26 mouse cellular contexts compared by ENCODE assay signal in genomic region chr1:193309785-193310518, GRCm38 (mm10). TPM values are rescaled to one million over a fixed set of nuclear protein-coding genes. Genes with fewer than 3 reads are reported as not detected.
DNase-seq lines count a peak whose midpoint lies in the region; ATAC-seq and TF ChIP-seq lines count a peak whose summit lies in the region.
"Had no signal": no experiment of that assay in that cellular context is flagged by ENCODE, and none has a peak within 500 bp of the region (broad histone marks: within the 10 kb centered on the region; RNA-seq: fewer than 3 reads in every experiment).

No protein-coding gene starts in this region.

- peak; percentile 49; the same call in 1 of the 2 replicates for ATAC-seq in lung, embryonic 15.5 days (ENCODE audit: borderline replicate concordance, extremely low read depth, low FRiP score, low TSS enrichment)
- peak; percentile 45 for ATAC-seq in megakaryocyte, adult 5-6 weeks (ENCODE audit: poor library complexity, severe bottlenecking)
- ATAC-seq in midbrain, postnatal 0 days (ENCODE audit: low FRiP score), result no peak
- ATAC-seq: forebrain, embryonic 15.5 days; intestine, postnatal 0 days; midbrain, embryonic 15.5 days; Patski had no signal

- no peaks in the 10 kb centered on the region for H3K36me3 ChIP-seq in liver, adult 2 months (ENCODE audit: control insufficient read depth, insufficient read depth, low read length)
- H3K36me3 ChIP-seq in lung, embryonic 15.5 days, result no peaks in the 10 kb centered on the region
- H3K36me3 ChIP-seq in midbrain, postnatal 0 days (ENCODE audit: insufficient read depth, low read length), result no peaks in the 10 kb centered on the region
- H3K36me3 ChIP-seq: embryonic facial prominence, embryonic 13.5 days; forebrain, embryonic 10.5 days; forebrain, embryonic 15.5 days; hindbrain, embryonic 13.5 days; limb, embryonic 10.5 days; limb, embryonic 15.5 days; midbrain, embryonic 15.5 days; stomach, embryonic 15.5 days had no signal

- peaks cover 29% of the 10 kb centered on the region for H3K4me1 ChIP-seq in liver, adult 2 months (ENCODE audit: control insufficient read depth, insufficient read depth, low read length)
- H3K4me1 ChIP-seq in lung, embryonic 15.5 days, result peaks cover 10% of the 10 kb centered on the region; the same call in 1 of the 2 replicates
- H3K4me1 ChIP-seq in midbrain, postnatal 0 days (ENCODE audit: insufficient read depth, low read length), result no peaks in the 10 kb centered on the region
- H3K4me1 ChIP-seq: embryonic facial prominence, embryonic 13.5 days; limb, embryonic 15.5 days; megakaryocyte, embryonic 14.5 days had no signal

- H3K79me2 ChIP-seq in liver, adult 2 months (ENCODE audit: control insufficient read depth, insufficient read depth, low read length), result no peaks in the 10 kb centered on the region

- 69% methylated on average over 1 of the region's 1 CpGs for WGBS in liver, adult 2 months
- 27% methylated on average over 1 of the region's 1 CpGs for WGBS in lung, embryonic 15.5 days
- WGBS in midbrain, postnatal 0 days, result 76% methylated on average over 1 of the region's 1 CpGs

- H3K9me3 ChIP-seq in lung, embryonic 15.5 days, result no peaks in the 10 kb centered on the region
- no peaks in the 10 kb centered on the region for H3K9me3 ChIP-seq in midbrain, postnatal 0 days (ENCODE audit: low read length)
- H3K9me3 ChIP-seq: embryonic facial prominence, embryonic 13.5 days; forebrain, embryonic 10.5 days; forebrain, embryonic 15.5 days; hindbrain, embryonic 13.5 days; limb, embryonic 10.5 days; limb, embryonic 15.5 days; megakaryocyte, embryonic 14.5 days; midbrain, embryonic 15.5 days; stomach, embryonic 15.5 days had no signal

- H3K4me2 ChIP-seq in lung, embryonic 15.5 days, result no peak overlapping the region
- H3K4me2 ChIP-seq in midbrain, postnatal 0 days (ENCODE audit: low read depth, low read length, poor library complexity, severe bottlenecking), result no peak overlapping the region
- H3K4me2 ChIP-seq: embryonic facial prominence, embryonic 13.5 days; forebrain, embryonic 15.5 days; hindbrain, embryonic 13.5 days; limb, embryonic 15.5 days; midbrain, embryonic 15.5 days; stomach, embryonic 15.5 days had no signal

- no peak overlapping the region for H3K4me3 ChIP-seq in liver, adult 2 months (ENCODE audit: insufficient read depth, low read depth, low read length)
- H3K4me3 ChIP-seq in lung, embryonic 15.5 days, result no peak overlapping the region
- no peak overlapping the region for H3K4me3 ChIP-seq in midbrain, postnatal 0 days (ENCODE audit: low read depth, low read length)
- H3K4me3 ChIP-seq: embryonic facial prominence, embryonic 13.5 days; forebrain, embryonic 10.5 days; forebrain, embryonic 15.5 days; hindbrain, embryonic 13.5 days; limb, embryonic 10.5 days; limb, embryonic 15.5 days; megakaryocyte, embryonic 14.5 days; midbrain, embryonic 15.5 days; stomach, embryonic 15.5 days had no signal

- no peak for TF ChIP-seq POLR2A in liver, adult 2 months (IDR thresholded peaks at IDR 0.05; ENCODE audit: extremely low read depth, insufficient read depth, low read length)

- TF ChIP-seq CTCF in liver, adult 2 months (IDR thresholded peaks at IDR 0.05; ENCODE audit: low read depth, low read length), result no peak
- no peak for TF ChIP-seq CTCF in midbrain, postnatal 0 days (IDR thresholded peaks at IDR 0.05)

- no peaks in the 10 kb centered on the region for H3K27me3 ChIP-seq in liver, adult 2 months (ENCODE audit: control insufficient read depth, insufficient read depth, low read length)
- no peaks in the 10 kb centered on the region for H3K27me3 ChIP-seq in lung, embryonic 15.5 days
- no peaks in the 10 kb centered on the region for H3K27me3 ChIP-seq in midbrain, postnatal 0 days (ENCODE audit: insufficient read depth, low read length)
- H3K27me3 ChIP-seq: embryonic facial prominence, embryonic 13.5 days; forebrain, embryonic 15.5 days; hindbrain, embryonic 13.5 days; limb, embryonic 15.5 days; midbrain, embryonic 15.5 days; Patski; stomach, embryonic 15.5 days had no signal

- no peak for DNase-seq in liver, adult 2 months (ENCODE audit: extremely low read depth, low read depth, low spot score)
- DNase-seq in liver (no peak), adipocyte (ENCODE audit: low spot score) (peak; percentile 33)
- no peak for DNase-seq in midbrain, postnatal 0 days (ENCODE audit: low spot score)
- no peak for DNase-seq in gastrocnemius, postnatal 10 days
- DNase-seq: cerebellum, adult 11-12 months; cerebellum, adult 9-11 months; heart, postnatal 36 days; kidney, postnatal 10 days; right cerebral cortex, postnatal 25 days; thymus, postnatal 14 days had no signal

- peak overlapping the region; percentile 48 for H3K27ac ChIP-seq in liver, adult 2 months (replicated peaks; ENCODE audit: insufficient read depth, low read depth, low read length)
- H3K27ac ChIP-seq in lung, embryonic 15.5 days, result peak overlapping the region; percentile 37; the same call in 1 of the 2 replicates
- H3K27ac ChIP-seq in midbrain, postnatal 0 days (ENCODE audit: low read depth, low read length), result no peak overlapping the region
- H3K27ac ChIP-seq: embryonic facial prominence, embryonic 13.5 days; forebrain, embryonic 10.5 days; forebrain, embryonic 15.5 days; hindbrain, embryonic 13.5 days; limb, embryonic 10.5 days; limb, embryonic 15.5 days; midbrain, embryonic 15.5 days; stomach, embryonic 15.5 days had no signal

- no peak overlapping the region for H3K9ac ChIP-seq in liver, adult 2 months (ENCODE audit: low read depth, low read length)
- no peak overlapping the region for H3K9ac ChIP-seq in lung, embryonic 15.5 days
- H3K9ac ChIP-seq in midbrain, postnatal 0 days (replicated peaks; ENCODE audit: low read length, poor library complexity, severe bottlenecking), result no peak overlapping the region
- H3K9ac ChIP-seq: embryonic facial prominence, embryonic 13.5 days; forebrain, embryonic 15.5 days; hindbrain, embryonic 13.5 days; limb, embryonic 15.5 days; midbrain, embryonic 15.5 days; stomach, embryonic 15.5 days had no signal

RNA-seq across cellular contexts. Expression of gene G0s2, which starts 36.9 kb away (rescaled TPM):
- total RNA-seq in liver, adult 2 months (2014; rRNA removed), result 78.0 and 106 TPM in 2 replicates
- 179 and 444 TPM in 2 replicates for polyA plus RNA-seq in liver, adult 2 months (2012; rRNA removed)
- polyA plus RNA-seq in lung, embryonic 15.5 days (2015; fragmentation: Nextera tagmentation; extraction: Ambion mirVana), result 148 and 169 TPM in 2 replicates
- 31.0 and 35.4 TPM in 2 replicates for total RNA-seq in megakaryocyte, adult 5-6 weeks (2015)
- total RNA-seq in megakaryocyte, adult 5-6 weeks (2017), result 40.3 and 46.3 TPM in 2 replicates
- total RNA-seq in midbrain, postnatal 0 days (2014; rRNA removed), result 5.3 and 8.6 TPM in 2 replicates
- polyA plus RNA-seq in midbrain, postnatal 0 days (2015; fragmentation: Nextera tagmentation; extraction: Ambion mirVana), result 5.8 and 6.5 TPM in 2 replicates
- total RNA-seq in gastrocnemius, postnatal 10 days (2021), result 10 to 100 TPM; 24.8 to 30.4 TPM
- total RNA-seq: MEL had no signal
- polyA plus RNA-seq: Patski had no signal

RNA-seq across cellular contexts. Expression of gene Hsd11b1, which starts 46.1 kb away (rescaled TPM):
- 807 and 1,077 TPM in 2 replicates for total RNA-seq in liver, adult 2 months (2014; rRNA removed)
- polyA plus RNA-seq in liver, adult 2 months (2012; rRNA removed), result 826 and 1,028 TPM in 2 replicates
- 19.3 and 27.1 TPM in 2 replicates for polyA plus RNA-seq in lung, embryonic 15.5 days (2015; fragmentation: Nextera tagmentation; extraction: Ambion mirVana)
- total RNA-seq in megakaryocyte, adult 5-6 weeks (2015), result 77.6 and 78.5 TPM in 2 replicates
- 36.9 and 44.9 TPM in 2 replicates for total RNA-seq in megakaryocyte, adult 5-6 weeks (2017)
- 2.7 and 3.0 TPM in 2 replicates for total RNA-seq in midbrain, postnatal 0 days (2014; rRNA removed)
- polyA plus RNA-seq in midbrain, postnatal 0 days (2015; fragmentation: Nextera tagmentation; extraction: Ambion mirVana), result 2.8 and 3.4 TPM in 2 replicates
- total RNA-seq in gastrocnemius, postnatal 10 days (2021), result 1 to 10 TPM; 4.0 to 4.3 TPM
- total RNA-seq: MEL had no signal
- polyA plus RNA-seq: hindbrain, embryonic 13.5 days; limb, embryonic 10.5 days; midbrain, embryonic 15.5 days; neural tube, embryonic 11.5 days had no signal

Comparison
In these comparisons a context has a peak if more than half of its experiments do, and no peak if none do; other contexts are left out.
1. RNA of gene Hsd11b1, which starts 46.1 kb away (total RNA-seq): 807 to 1,077 TPM in liver, adult 2 months; 36.9 to 78.5 TPM in megakaryocyte, adult 5-6 weeks, 4.0 to 4.3 TPM in gastrocnemius, postnatal 10 days and 2.7 to 3.0 TPM in midbrain, postnatal 0 days; every median in the first group is over 10 times any median in the second.